Mouse (Mus musculus) common myeloid progenitor, adult 5-6 weeks (primary cell): ENCODE measurements around the gene Wdr66. TPM values are rescaled to one million over a fixed set of nuclear protein-coding genes. Genes with fewer than 3 reads are reported as not detected.
A peak's percentile ranks its signal among the peaks of the same experiment; 100 is the strongest.

Experiments
- ATAC-seq: replicated peaks from 2 replicates; pipeline ENCODE4 v1.8.0; 2016; ENCODE audit warnings: low read depth, mild to moderate bottlenecking, moderate TSS enrichment, inconsistent platforms; ENCODE audit not compliant: poor library complexity, severe bottlenecking
- total RNA-seq: library from RNA; stranded (forward); fragments of 200-1000, 187-1606 nt; gene quantifications from 2 replicates; pipeline ENCODE4 v1.2.3, GENCODE M21; 2017

The Wdr66 gene
- total RNA-seq, 1 experiment from 2014 or later = not detected

- no peak for ATAC-seq
Observed at GRCm38 (mm10) chr5:123268477-123269474, 16.9 kb downstream of the Wdr66 start.

GRCm38 (mm10) chr5:123270917-123271316 lies 19.0 kb downstream of the Wdr66 start:
- ATAC-seq = no peak

GRCm38 (mm10) chr5:123272927-123273326 lies 21.0 kb downstream of the Wdr66 start:
- ATAC-seq = no peak

GRCm38 (mm10) chr5:123276636-123277341 lies 24.9 kb downstream of the Wdr66 start:
- ATAC-seq = no peak

- no peak for ATAC-seq
Observed at GRCm38 (mm10) chr5:123277342-123277701, 25.4 kb downstream of the Wdr66 start.

GRCm38 (mm10) chr5:123277704-123278103 lies 25.8 kb downstream of the Wdr66 start:
- ATAC-seq = no peak

- ATAC-seq = no peak
Observed at GRCm38 (mm10) chr5:123279248-123279647, 27.3 kb downstream of the Wdr66 start.

- no peak for ATAC-seq
Observed at GRCm38 (mm10) chr5:123281336-123282136, 29.6 kb downstream of the Wdr66 start.

- peak; percentile 71 for ATAC-seq
Observed at GRCm38 (mm10) chr5:123285174-123285573, 33.3 kb downstream of the Wdr66 start.

- 0 out of 2 replicates have a peak, but pooled peaks have one; percentile 32 for ATAC-seq
Observed at GRCm38 (mm10) chr5:123288079-123288478, 36.2 kb downstream of the Wdr66 start.

GRCm38 (mm10) chr5:123294653-123295052 lies 42.8 kb downstream of the Wdr66 start:
- no peak for ATAC-seq

GRCm38 (mm10) chr5:123296224-123296806 lies 44.4 kb downstream of the Wdr66 start:
- ATAC-seq = no peak

GRCm38 (mm10) chr5:123296972-123297754 lies 45.3 kb downstream of the Wdr66 start:
- ATAC-seq = no peak

GRCm38 (mm10) chr5:123297830-123298229 lies 45.9 kb downstream of the Wdr66 start:
- no peak for ATAC-seq

GRCm38 (mm10) chr5:123298526-123298925 lies 46.6 kb downstream of the Wdr66 start:
- no peak for ATAC-seq

GRCm38 (mm10) chr5:123300496-123301034 lies 48.7 kb downstream of the Wdr66 start:
- ATAC-seq = no peak

- ATAC-seq = no peak
Observed at GRCm38 (mm10) chr5:123301780-123302521, 50.0 kb downstream of the Wdr66 start.

- no peak for ATAC-seq
Observed at GRCm38 (mm10) chr5:123307630-123308282, 55.9 kb downstream of the Wdr66 start.
